Mouse (Mus musculus): ENCODE results near the gene Sh3d19.
"Not testable (repeated sequence)": the region's sequence is repeated elsewhere in the genome, so short reads cannot be mapped to it uniquely, and the experiment has no call there.

Sh3d19 gene

DNA sequence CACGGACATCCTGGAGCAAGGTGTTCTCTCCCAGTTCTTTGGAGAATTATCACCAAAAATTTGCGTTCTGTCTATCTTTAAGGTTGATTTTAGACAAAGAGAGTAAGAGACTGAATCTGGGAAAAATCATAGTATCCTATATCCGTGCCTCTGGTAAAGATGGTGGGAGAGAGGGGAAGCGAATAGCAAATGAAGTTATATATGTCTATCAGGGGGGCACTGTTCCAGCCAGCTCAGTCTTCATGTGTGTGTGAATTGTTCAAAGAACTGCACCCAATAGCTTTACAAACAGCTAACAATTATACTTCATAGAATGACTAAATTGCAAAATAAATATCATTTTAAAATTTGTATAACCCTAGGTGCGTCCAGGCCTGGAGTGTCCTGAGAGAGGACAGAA is 123.0 kb downstream of the Sh3d19 start:
- no peak for DNase-seq (ENCODE audit: low spot score)

DNA sequence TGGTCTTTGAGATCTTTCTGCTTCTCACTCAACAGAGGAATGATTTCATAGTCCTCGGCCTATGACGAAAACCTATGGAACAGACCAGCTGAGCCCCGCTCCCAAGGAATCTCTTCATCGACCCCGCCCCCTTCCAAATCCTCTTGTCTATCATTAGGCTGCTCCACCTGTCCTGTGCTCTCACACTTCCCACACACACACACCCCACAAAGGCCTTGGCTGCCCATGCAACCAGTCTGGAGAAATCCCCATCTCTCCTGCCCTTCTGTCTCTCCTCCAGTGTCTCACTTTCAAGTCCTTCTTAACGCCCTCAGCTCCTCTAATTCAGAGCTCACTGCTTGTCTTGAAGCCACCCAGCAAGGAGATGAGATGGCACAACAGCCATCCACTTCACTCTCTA is 131.0 kb downstream of the Sh3d19 start:
- no peak for DNase-seq (ENCODE audit: low spot score)

DNA sequence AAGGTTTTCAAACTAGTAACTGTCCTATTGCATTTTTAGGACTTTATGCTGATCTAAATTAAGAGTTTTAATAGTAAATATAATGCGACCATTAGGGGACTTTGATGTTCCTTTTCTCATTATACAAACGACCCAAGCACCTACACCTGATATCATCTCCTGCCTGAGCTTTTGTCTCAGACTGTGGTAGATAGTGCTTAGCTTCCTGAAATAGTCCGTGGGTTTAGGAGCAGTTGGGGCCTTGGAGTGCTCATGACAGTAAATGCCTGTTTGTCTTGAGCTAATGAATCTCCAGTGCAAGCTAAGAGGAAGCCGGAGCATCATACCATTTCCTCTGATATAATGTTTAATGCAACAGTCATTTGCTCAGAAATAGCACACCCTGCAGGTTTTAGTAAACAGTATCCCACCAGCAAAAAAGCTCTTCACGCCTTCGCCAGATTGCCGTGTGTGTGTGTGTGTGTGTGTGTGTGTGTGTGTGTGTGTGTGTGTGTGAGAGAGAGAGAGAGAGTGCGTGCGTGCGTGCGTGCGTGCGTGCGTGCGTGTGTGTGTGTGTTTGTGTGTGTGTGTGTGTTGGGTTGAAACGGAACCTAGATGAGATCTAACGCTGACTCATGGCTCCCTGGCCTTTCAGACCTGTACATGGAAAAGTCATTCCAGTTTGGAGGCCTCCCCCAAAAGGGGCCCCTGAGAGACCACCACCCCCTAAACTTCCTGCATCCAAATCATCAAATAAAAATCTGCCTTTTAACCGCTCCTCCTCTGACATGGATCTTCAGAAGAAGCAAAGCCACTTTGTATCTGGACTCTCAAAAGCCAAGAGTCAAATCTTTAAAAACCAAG is 132.8 kb downstream of the Sh3d19 start:
- no peak for DNase-seq (ENCODE audit: low spot score)

DNA sequence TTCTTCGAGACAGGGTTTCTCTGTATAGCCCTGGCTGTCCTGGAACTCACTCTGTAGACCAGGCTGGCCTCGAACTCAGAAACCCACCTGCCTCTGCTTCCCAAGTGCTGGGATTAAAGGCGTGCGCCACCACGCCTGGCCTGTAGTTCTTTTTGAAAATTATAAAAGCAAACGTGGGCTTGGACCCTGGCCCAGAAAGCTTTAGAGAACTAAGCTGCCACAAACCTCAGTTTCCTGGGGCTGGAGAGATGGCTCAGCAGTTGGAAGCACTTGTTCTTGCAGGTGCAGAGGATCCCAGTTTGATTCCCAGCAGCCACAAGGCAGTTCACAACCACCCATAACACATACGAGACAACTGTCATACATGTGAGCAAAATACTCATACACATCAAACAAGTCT is 133.5 kb downstream of the Sh3d19 start:
- DNase-seq (ENCODE audit: low spot score) = not testable (repeated sequence)

DNA sequence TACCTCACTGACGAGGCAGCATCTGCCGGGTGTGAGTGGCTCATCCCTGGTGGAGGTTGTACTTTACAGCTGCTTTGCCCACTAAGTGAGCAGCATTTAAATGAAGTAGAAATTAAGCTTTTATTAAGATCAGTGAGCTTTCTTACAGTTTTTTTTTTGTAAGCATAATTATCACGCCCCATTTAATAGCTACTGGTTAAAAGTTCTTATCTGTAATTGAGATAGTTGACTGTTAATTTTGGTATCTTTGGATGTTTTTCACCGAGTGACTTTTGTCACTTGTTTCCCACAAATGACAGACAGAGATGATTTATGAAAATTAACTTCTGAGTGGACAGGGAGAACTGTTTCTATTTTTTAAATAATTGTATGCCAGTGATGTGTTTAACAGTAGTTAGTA is 134.0 kb downstream of the Sh3d19 start:
- no peak for DNase-seq (ENCODE audit: low spot score)

DNA sequence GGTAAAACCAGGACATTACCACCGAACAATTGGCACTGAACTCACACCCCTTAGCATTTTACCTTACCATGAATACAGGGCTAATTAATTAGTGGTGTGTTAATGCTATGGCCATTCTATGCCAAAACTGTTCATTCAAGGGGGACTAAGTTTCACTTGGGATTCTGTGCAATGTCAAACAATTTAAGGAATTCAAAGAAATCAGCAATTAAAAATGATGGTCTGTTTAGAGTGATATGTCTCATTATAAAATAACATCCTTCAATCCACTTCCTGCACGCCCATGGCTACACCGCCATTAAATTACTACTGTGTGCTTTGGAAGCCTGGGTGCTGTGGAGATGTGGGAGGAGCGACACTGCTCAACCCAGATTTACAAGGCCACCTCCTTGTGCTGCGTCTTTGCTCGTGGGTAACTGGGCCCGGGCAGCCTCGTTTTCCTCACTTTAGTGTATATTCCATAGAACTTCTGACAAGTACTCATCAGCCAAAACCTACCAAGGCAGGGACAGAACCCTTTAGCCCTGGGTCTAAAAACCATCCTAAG is 135.2 kb downstream of the Sh3d19 start:
- DNase-seq (ENCODE audit: low spot score) = no peak

DNA sequence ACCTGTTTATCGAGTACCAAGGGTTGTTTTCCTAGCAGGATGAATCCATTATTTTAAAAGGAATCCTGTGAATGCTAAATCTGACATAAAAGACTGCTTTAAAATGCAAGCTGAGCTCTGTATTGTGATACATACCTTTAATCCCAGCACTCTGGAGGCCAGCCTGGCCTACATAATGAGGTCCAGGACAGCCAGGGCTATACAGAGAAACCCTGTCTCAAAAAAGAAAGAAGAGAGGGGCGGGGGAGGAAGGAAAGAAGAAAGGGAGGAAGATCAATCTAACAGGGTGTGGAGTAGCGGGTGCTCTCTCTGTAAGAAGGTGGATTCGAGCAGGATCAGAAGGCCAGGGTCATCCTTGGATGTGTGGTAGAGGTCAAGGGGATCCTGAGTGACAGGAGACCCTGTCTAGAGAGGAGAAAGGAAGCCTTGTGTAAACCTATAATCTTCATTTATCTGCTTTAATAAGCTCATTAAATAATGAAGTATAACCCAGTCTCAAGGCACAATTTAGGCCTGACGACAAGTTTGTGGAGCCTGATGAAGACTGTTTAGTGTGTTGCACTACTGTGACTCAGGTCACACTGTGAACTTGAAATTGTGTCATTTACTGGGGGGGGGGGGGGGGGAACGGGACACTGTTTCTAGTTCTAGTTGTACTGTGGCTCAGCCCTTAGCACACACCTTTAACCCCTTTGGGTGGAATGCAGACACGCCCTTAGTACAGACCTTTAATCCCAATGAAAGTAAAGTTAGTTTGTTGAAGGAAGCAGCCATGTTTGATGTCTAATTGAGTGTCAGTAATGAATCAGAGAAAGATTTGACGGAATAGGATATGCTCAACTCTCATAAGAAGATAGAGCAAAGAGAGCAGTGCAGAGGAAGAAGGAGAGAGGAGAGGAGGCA is 137.0 kb downstream of the Sh3d19 start:
- no peak for DNase-seq (ENCODE audit: low spot score)

DNA sequence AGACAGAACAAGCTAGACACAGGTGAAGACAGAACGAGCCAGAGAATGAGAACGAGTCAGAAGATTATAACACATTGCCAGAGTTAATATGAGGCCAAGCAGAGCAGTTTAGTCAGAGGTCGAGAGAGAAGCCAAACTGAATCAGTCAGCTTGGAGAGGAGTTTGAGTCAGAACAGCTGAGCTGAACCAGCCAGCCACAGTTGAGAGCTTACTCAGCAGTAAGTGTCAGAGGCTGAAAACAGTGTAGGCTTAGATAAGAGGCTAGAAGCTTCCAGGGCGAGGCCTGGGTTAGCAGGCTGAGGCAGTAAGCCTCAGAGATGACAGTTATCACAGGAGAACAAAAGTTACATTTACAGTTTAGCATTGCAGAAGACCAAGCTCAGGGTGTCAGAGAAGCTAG is 137.7 kb downstream of the Sh3d19 start:
- DNase-seq (ENCODE audit: low spot score) = no peak

DNA sequence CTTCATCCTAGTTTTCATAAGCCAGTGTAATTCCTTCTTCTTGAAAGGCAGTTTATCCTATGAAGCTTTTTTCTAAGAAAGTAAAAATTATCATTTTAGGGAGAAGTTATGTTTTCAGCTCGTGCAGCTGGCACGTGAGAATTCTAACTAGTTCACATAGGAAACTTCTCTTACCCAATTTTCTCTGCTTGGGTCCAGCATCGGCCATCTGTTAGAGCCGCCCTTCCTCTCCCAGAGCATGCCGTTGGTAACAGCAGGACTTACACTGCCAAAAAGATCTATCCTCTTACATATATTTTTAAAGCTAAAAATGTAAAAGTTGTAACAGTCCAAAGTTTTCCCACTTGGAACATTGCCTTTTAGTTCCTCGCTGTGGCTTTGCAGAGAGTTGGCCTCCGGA is 138.2 kb downstream of the Sh3d19 start:
- DNase-seq (ENCODE audit: low spot score) = no peak

DNA sequence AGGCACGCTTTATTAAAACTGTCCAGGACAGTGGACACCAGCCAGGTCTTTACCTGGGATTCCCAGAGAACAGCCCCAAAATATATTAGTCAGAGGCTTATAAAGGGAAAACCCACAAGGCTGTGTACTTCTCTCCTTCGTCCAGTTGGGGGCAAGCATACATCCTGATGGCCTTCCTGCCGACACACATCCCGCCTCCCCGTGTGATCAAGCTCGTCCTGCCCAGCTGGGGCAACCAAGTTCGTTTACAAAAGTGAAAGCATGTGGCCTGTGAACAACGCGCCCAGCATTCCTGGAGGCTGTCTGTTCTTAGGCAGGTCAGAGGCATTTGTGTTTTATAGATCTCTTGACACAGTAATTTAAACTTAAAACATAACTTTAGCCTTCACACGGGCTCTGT is 139.2 kb downstream of the Sh3d19 start:
- DNase-seq (ENCODE audit: low spot score) = no peak

DNA sequence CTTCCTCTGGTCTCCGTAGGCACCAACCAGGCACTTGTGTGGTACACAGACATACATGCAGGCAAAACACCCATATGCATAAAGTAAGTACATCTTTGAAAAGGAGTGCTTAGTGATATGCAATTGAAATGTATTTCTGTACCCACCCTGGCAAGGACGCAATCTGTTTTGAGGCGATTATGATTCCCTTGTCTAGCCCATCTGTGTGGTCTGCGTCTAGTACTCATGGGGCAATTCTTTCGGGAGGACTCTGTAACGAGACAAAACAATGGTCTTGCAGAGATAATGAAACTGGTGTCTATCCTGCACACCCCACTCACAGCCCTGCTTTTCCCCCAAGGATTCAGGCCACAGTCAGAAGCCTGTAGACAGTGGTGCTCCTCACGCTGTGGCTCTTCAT is 141.9 kb downstream of the Sh3d19 start:
- DNase-seq (ENCODE audit: low spot score) = no peak

DNA sequence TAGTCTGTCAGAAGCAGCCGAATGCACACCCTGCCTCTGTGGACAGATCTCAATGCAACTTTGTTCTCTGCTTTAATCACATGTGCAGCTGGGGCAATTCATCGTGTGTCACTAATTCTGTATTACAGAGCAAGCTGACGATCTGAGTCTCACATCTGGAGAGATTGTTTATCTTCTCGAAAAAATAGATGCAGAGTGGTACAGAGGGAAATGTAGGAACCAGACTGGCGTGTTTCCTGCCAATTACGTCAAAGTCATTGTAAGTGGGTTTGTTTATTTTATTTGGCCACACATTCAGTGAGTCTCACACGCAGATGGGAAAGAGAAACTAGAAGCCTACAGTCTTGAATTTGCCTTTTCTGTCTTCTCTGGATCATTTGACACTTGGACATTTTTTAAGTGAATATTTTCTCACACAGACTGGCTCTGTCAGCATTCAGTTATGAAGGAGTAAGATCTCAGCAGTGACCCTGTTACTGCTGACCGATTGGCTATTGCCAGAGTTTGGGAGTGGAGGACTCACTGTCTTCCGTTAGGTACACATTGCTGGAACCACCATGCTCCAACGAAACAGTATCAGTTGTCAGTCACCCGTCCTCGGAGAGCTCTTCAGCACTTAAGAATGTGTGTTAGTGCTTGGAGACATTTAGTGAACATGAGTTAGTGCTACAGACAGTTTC is 143.9 kb downstream of the Sh3d19 start:
- no peak for DNase-seq (ENCODE audit: low spot score)

DNA sequence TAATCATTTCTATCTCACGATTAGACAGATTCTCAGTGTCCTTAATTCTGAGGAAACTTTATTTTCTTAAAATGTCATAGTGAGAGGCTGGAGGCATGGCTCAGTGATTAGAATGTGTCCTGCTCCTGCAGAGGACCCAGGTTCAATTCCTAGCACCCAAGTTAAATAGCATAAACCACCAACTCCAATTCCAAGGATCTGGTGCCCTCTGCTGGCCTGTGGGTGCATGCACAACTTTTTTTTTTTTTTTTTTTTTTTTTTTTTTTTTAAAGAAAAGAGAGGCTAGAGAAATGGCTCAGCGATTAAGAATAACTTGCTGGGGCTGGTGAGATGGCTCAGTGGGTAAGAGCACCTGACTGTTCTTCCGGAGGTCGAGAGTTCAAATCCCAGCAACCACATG is 146.0 kb downstream of the Sh3d19 start:
- DNase-seq (ENCODE audit: low spot score) = no peak

DNA sequence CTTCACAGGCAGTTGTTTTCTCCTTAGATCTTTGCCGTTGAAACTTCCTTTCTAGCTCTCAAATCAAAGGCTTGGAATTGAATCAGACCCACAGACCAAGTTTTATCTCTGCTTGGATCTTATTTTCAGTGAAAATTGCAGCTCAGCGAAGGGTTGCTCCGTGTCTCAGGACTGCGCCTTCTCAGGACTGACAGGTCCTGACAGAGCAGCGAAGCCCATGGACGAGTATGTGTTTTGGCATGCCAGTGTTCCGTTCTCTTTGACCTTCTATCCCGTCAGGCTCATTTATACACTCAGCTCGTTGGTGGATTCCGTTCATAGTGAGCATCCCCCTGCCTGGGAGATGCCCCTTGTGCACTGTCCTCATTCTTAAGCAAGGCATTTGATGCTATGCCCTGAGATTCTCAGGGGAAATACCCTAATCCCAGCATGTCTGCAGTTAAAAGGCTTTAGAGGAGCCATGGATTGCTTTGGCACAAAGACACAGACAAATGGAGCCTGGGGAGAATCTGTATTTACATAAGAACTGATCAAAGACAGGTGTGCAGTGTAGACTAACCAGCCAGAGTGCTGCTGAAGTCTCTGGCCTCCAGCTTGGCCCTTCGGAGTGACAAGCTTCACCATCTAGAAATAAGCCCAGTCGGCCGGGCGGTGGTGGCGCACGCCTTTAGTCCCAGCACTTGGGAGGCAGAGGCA is 148.5 kb downstream of the Sh3d19 start:
- no peak for DNase-seq (ENCODE audit: low spot score)

DNA sequence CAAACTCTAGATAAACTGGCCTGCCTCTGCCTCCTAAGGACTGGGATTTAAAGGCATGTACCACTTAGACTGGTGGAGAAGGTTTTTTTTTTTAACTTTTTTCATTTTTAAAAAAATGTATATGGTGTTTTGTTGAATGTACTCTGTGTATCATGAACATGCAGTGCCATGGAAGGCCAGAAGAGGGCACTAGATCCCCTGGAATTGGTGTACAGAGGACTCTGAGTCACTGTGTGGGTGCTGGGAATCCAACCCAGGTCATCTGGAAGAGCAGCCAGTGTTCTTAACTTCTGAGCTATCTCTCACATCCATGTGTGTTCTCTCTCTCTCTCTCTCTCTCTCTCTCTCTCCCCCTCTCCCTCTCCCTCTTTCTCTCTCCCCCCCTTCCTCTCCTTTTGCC is 151.2 kb downstream of the Sh3d19 start:
- no peak for DNase-seq (ENCODE audit: low spot score)

DNA sequence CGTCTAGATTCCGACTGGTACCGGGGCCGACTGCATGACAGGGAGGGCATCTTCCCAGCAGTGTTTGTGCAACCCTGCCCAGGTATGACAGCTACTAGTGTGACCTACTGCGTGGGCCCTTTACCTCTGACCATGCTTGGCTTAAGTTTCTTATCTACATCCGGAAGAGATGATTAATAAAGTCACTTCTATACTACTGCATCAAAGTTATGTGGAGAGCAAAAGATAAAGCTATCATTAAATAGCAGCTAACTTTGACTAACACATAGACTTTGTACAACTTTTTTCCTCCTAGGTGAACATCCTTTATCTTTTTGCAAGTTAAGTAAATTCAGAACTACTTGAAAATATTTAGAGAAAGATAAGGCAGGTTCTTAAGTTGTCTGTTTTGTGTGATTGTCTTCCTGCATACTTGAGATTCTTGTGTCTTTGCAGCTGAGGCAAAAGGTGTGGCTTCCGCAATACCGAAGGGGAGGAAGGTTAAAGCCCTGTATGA is 152.4 kb downstream of the Sh3d19 start:
- no peak for DNase-seq (ENCODE audit: low spot score)

DNA sequence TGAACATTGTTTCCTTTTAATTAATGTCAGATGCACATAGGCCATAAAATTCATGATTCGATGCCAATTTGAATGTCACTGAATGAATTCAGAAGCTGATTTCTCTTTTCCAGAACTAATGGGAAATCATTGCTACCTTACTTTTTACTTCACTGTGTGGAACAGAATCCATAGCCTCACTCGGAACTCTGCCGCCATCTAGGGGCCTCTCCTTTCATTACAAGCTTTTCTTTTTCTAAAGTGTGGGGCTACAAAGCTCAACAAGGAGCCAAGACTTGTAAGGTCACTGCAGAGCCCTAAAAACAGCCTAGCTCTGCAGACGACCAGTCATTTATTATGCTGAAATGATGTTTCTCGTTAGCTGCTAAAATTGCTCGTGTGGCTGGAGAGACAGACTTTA is 158.8 kb downstream of the Sh3d19 start:
- DNase-seq (ENCODE audit: low spot score) = peak; percentile 69

DNA sequence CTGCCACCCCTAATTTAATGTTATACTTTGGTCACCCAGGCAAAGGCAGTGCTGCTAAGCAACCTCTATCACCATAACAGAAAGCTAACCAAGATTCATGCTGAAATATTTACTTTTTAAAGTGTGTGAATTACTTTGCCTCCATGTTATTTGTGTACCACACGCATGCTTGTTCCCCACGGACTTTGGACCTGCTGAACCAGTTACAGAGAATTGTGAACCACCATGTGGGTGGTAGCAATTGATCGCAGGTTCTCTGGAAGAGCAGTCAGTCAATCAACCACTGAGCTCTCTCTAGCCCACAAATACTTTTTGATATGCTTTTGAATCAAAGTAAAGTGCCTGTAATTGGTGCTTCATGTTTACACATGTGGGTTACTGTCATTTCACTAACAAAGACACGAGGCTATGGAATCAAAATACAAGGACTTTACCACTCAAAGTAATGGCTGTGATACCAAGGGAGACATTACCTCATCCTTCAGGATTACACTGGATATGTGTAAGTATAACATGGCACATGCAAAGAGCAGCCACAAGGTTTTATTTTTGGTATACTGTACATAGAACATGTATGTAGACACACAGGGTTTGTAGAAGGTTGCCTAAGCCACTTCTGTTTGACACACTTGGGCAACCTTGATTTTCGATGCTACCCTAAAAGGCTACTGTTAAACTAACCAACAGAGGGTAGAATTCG is 164.2 kb downstream of the Sh3d19 start:
- DNase-seq (ENCODE audit: low spot score) = no peak

DNA sequence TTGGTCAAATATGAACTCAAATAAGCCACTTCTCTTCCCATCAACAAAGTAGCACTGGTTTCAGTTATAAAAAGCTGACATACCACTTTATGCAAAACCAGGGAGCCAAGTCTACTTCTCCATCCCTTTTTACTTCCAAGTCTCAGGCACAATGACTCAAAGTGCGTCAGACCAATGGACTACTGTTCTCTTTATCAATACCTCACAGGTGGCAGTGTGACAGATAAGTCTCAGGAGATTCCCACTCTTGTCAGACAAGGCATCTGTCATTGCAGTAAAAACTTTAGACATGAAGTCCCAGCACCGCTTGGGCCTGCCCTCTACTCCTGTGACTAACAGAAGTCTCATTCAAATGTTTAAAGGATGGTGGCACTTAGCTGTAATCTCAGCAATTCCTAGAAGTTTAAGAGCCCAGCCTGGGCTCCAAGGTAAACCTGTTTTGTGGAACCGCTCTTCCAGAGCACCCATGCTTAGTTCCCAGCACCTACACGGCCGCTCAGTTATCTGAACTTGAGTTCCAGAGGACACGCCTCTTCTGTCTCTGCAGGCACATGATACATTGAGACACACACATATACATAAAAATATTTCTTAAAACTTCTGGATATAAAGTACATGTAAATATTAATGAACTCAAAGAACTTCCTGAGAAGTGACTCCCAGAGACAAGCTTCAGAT is 165.1 kb downstream of the Sh3d19 start:
- DNase-seq (ENCODE audit: low spot score) = no peak

DNA sequence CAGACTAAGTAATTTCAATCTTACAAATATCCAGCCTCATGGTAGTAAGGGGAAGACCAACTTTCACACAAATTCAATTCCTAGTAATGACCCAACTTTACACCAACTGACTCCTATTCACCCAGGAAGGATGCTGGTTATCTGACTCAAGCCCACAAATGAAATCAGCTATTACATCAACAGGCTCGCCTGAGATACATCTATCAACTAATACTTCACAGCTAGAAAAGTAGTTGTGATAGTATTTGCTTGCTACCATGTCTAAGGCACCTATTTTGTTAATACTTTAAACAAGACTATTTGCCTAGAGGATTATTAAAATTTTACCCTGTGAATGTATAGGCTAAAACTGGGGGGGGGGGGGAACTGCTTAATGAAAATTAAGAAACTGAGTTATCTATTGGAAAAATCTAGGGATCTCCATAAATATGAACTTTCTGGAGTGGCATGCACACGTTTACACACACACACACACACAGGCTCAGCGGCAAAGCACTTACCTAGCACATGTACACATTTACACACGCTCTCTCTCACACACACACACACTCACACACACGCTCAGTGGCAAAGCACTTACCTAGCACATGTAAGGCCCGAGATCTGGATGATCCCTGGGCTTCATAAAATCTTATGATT is 166.1 kb downstream of the Sh3d19 start:
- no peak for DNase-seq (ENCODE audit: low spot score)
